Mouse (Mus musculus) heart, postnatal 25 days (tissue): ENCODE measurements around the gene G3bp1. TPM values are rescaled to one million over a fixed set of nuclear protein-coding genes. Genes with fewer than 3 reads are reported as not detected.

ENCODE experiments used
- DNase-seq: peaks from one replicate; pipeline ENCODE4 v3.0.0; 2022; ENCODE audit warnings: low spot score
- intact Hi-C: fragments of 180-260 bp; cut with DNase I; formaldehyde crosslinking; loops from one replicate; pipeline ENCODE4 v1.15.1; 2025
- microRNA-seq: library from miRNA; unstranded; fragments of <30 nt; microRNA quantifications from one replicate; pipeline ENCODE4 v1.2.0, GENCODE M21; 2022
- total RNA-seq, 2 experiments: library from RNA; stranded (reverse); gene quantifications; 2 replicates each; pipeline ENCODE4 v1.2.3; 2021

The G3bp1 gene
- total RNA-seq, 2 experiments from 2014 or later, result 39.7 to 42.8 TPM

DNA sequence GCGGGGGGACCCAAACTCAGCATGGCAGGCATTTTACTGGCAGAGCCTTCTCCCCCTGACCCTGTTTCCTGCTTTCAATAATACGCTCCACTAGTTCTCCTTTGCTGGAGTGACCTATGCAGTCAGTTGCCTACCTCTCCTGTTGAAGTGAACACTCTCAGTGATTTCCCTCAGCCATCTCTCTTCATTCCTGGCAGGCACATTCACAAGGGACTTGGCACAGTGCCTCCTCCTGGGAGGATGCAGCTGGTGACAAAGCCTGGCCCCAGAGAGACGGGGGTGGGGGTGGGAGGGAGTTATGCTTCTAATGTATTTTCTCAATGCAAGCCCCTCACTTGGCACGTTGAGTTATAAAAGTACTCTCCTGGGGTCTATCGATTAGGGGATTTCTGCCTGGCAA is 63.9 kb downstream of the G3bp1 start:
- DNase-seq, result no peak
- intact Hi-C loops, result no loop called here

DNA sequence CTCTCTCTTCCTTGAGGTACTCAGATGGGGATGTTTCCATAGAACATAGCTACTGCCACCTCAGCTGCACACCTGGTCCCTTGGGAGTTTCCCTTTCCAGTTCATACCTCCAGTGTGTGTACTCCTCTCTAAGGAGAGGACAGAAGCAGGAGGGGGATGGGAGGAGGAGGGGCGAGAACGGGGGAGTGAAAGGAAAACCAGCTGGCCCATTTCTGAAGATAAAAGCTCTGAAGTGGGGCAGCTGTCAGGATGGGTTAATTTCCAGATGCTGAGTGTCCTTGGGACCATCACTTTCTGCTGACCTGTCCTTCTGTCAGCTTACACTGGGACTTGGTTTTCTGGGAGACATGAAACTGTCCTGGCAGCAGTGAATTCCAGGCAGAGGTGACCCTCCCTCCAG is 65.3 kb downstream of the G3bp1 start:
- no peak for DNase-seq
- intact Hi-C loops, result no loop called here

DNA sequence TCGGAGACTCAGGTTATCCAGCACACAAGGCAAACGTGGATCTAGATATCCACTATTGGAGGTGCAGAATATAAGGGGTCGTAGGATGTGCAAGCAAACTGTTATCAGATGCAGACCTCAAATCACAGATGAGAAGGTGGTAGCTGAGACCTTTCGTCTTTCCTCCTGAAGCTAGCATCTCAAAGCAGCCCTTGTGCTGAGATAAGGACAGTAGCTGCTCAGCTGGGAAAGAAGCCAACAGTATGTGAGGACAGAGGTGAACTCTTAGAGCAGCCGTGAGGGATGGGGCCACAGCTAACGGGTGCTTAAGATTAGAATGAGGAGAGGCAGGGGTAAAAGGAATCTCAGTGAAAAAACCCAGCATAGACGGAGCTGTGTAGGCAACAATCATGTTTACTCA is 72.6 kb downstream of the G3bp1 start:
- intact Hi-C loops, result no loop called here
- DNase-seq, result no peak

DNA sequence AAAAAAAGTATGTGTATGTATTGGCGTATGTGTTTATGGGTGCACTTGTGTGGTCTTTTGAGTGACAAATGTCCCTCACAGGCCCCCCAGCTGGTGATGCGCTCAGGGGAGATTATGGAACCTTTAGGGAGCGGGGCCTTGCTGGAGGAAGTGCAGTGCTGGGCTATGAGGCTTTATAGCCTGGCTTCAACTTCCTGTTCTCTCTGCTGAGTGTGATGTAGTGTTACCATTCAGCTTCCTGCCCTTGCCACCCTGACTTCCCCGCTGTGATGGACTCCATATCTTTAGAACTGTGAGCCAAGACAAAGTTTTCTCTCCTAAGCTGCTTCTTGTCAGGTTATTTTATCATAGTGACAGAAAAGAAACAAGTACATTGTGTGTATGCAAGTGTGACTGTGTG is 73.2 kb downstream of the G3bp1 start:
- no peak for DNase-seq
- intact Hi-C loops, result no loop called here

DNA sequence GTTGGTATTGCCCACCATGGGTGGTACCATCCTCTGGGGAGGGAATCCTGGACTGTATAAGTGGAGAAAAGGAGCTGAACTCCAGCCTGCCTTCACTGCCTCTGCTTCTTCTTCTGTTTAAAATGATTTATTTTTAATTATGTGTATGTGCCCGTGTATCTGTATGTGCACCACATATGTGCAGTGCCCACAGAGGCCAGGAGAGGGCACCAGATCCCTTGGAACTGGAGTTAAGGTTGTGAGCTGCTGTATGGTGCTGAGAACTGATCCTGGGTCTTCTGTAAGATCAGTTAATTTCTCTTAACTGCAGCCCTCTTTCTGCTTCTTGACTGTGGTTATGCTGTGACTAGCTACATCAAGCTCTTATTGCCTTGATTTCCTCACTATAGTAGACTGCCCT is 76.2 kb downstream of the G3bp1 start:
- no peak for DNase-seq
- intact Hi-C loops, result no loop called here

Small RNA genes within 50 kb of the gene (microRNA-seq; reads per million reads assigned to microRNA genes)
- gene Mir7652, result not detected

Other genes with a start within 250 kb of the G3bp1 start
- under 1 TPM in 1 of 2 experiments, not detected in 1; 0.08 TPM for gene Fat2, start 133.1 kb upstream of the G3bp1 start, total RNA-seq
- gene Sparc, start 46.5 kb upstream of the G3bp1 start, total RNA-seq, result 100 to 1,000 TPM; 785 to 951 TPM
- 100 to 1,000 TPM; 113 to 124 TPM for gene Atox1, start 8.4 kb upstream of the G3bp1 start, total RNA-seq
- not detected for gene Glra1, start 138.5 kb downstream of the G3bp1 start, total RNA-seq